Mouse (Mus musculus) telencephalon, adult 2 months (tissue): Measurements from ENCODE around the gene 2310039H08Rik.

Experiments
- DNase-seq: peaks from one replicate; pipeline ENCODE4 v3.0.0-alpha.2; 2011; ENCODE audit warnings: low read depth, low spot score

Gene 2310039H08Rik

DNA sequence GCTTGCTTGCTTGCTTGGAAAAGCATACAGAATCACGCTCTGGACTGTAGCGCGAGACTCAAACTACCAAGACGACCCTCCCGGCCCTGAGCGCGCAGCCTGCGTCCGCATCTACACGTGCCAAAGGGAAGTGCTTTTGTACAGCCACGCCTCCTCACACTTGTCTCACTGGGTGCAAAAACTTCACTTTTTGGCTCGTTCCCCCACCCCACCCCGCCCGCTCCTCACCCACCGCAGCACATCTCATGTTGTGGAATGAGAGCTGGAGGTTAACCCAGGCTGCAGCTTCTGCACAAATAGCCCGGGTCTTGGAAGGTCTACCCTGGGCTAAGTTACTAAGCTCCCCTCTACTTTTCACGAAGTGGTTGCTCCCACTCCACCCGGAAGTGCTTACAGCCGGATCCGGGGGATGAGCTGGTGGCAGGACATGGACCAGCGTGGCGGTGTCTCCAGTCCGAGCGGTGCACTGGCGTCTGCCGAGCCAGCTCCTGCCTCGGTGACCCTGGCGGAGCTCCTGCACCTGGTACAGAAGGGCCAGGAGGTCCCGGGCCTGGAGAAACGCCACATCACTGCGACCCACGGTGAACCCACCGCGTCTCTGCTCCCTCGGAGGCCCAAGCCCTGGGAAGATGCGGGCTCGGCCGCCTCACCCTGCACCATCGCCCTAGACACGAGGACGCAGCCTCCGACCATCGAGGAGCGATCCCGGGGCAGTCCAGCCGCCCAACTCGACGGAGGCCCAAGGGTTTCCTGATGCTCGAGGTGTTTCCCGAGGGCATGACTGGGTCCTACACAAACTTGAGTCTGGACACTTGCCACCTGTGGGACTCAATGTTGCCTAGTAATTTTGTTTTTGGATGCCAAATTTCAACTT is at the start of gene 2310039H08Rik:
Gene 2310039H08Rik (plus strand): TSS at position 232 of the 874 bp plus-strand sequence.
- DNase-seq, result peak; percentile 92

DNA sequence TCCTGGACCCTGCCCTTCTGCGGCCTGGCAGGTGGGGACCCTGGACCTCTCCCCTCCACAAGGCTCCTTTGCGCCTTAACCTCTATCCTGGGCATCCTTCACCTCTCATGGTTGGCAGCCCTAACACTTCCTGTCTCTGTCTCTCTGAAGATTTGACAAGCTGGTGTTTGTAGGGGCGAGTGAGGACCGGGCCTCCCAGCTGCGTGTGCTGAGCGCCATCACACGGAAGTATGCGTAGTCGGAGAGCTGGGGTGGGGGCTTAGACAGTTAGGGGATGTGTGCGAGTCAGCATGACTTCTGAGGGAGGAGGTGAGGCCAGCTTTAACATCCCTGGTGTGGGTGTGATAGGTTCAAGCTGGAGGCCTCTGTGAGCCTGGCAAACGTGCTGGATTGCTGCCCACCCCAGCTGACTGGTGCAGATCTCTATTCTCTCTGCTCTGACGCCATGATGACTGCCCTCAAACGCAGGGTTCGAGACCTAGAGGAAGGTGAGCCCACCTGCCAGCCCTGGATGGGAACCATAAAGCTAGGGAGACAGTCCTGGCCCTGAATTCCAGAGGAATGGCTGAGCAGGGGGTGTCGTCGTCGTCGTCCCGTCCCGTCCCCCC is 47.9 kb upstream of the 2310039H08Rik start:
- DNase-seq, result no peak

DNA sequence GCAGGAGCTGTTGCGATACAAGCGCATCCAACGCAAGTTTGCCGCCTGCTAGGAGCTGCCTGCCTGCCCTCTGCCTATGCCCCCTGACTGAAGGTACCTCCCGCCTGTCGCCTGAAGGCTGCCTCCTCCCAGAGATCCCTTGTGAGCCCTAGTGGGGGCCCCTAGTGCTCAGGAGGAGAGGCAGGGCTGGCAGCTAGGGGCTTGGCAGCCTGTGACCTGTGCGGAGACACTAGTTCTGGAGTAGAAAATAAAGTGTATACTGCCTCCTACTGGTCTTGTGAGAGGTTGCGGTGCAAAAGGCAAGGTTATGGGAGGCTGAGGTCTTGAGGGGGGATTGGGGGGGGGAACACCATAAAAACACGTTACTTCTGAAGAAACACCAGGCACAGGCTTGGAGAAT is 47.2 kb upstream of the 2310039H08Rik start:
- DNase-seq, result no peak

DNA sequence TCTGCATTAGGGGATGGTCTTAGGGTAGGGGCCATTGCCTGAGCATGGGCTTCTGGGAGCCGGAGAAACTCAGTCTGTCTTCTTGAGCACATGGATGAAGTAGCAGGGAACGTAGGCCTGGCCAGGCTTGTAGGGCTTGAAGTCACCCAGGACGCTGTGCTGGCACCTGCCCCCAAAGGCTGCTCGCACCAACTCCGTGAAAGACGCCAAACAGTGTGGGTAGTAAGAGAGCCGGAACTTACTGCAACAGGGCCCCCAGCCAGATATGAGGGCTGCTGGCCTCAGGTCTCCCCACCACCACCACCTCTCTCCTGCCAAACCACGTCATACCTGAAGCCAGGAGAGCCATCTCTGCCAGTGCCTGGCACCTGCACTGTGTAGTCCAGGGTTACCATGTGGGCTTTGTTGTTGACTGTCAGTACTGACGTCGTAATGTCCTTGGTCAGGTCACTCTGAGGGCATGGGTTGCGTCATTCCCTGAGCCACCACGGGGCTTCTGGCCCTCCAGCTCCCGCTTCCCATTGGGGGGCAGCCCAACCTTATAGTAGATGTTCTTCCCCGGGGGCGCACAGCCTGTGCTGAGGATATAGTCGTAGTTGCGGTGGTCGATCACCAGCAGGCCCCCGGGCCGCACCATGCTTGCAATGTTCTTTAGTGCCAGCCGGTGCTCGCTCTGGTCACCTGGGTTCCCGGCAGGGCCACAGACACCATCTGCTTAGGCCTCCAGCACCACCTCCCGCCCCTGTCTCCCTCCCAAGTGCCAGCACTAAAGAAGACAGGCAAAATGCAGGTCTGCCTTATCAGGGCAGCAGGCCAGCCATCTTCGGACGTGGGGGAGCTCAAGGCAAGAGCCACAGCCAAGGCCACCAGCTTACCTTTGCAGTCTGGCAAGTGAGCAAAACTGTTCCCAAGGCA is 46.4 kb upstream of the 2310039H08Rik start:
- DNase-seq, result no peak

DNA sequence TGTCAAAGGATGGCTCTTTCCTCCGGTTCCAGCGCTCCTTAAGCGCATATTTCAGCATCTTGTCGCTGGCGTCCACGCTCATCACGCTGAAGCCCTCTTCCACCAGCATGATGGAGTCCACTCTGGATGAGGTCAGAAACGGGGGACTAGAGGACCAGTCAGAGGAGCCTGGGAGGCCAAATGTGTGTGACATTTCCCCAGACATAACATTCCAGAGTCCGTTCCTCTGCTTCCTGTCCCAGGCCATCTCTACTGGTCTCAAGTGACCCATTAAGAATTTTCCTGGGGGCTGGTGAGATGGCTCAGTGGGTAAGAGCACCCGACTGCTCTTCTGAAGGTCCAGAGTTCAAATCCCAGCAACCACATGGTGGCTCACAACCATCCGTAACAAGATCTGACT is 45.2 kb upstream of the 2310039H08Rik start:
- DNase-seq, result no peak

DNA sequence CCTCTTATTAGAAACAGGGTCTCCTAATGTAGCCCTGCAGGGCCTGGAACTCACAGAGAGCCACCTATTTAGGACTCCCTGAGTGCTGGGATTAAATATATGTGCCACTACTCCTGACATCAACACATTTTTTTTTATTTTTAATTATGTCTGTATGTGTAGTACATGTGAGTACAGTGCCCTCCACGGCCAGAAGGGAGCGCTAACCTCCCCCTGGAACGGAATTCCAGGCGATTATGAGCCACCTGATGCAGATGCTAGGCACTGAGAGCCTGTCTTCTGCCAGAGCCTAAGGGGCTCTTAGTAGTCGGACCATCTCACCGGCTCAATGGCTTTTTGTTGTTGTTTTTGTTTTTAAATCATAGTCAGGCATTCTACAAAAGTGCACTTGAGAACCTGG is 44.4 kb upstream of the 2310039H08Rik start:
- no peak for DNase-seq

DNA sequence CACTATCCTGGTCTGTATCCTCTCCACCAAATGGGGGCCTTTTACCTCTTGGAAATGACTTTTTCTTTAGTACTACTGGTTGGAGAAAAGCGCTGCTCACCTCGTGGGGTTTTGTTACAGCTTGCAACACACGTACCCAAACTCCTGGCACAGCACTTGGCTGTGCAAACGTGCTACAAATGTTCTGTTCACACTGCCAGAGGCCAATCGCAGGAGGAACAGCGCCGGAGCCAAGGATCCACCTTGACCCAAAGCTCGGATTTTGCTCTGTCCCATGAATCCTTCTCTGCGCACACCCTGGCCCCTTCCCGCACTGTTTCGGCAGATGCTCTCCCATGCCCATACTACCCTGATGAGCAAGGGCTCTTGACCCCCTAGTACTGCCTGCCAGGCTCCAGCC is 43.9 kb upstream of the 2310039H08Rik start:
- no peak for DNase-seq

DNA sequence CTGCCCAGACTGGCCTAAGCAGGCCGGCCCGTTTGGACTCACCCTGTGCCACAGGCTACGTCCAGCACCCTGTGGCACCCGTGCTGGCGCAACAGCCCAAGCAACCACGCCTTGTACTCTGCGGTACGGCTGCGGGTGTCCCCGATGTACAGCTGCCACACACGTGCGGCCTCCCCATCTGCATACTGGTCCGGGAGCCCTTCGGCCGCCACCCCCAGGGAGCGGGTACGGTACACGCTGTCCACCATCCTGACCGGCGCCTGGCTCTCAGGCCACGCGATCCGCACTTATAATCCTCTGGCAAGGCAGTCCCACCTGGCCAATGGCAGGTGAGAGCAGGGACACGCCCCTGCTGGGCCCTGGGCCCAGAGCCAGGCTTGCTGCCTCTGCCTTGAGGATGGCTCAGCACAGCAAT is 43.5 kb upstream of the 2310039H08Rik start, which contains the start of gene Gnmt:
Gene Gnmt (minus strand): TSS at position 265 of the 415 bp plus-strand sequence.
- DNase-seq, result no peak

DNA sequence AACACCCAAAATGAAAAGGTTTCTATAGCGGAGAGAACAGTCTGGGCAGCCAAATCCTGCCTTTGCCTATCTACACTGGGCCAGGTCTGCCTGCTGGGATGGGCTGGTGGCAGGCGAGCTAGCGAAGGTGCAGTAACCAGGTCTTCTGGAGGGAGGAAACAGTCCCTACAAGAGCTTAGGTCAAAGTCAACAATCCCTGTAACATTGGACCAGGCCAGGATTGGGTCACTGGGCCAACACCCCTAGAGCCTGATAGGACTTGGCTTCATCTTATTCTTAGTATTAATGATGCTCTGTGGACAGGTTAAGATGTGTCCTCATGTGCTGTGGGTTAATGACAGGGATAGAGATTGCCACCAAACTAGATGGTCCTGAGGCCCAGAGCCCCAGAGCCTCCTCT is 38.4 kb upstream of the 2310039H08Rik start:
- no peak for DNase-seq

DNA sequence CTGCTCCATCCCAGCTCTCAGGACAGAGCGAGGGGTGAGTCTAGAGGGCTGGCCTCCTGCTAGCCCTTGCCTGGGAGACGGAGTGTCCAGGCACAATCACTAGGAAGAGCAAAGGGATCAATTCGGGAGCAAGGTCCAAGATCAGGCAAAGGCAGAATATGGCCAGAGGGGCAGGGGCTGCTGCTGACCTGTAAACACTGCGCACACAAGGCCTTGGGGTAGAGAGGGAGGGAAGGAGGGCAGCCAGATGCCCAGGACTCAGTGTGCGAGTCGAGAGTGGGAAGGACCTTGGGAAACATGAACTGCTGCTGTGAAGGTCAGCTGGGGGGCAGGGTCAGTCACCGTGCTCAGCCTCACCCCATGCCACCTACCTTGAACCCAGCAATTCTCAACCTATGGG is 37.1 kb upstream of the 2310039H08Rik start:
- no peak for DNase-seq

DNA sequence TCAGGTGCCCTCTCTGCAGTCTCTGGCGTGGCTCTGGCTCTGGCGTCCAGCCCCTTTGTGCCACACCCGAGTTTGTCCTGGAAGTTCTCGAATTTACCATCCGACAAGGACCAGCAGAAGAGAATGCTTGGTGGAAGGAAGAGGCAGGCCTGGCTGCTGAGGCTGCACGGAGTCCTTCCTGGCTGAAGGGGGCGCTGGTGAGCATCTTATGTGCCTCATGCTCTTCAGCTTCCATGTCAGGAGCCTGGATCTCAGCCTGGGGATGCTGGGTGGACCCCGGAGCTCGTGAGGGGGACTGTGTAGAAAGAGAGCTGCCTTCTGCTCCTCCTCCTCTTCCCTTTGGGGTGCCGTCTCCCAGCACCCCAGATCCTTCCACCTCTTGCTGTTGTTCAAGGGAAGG is 36.3 kb upstream of the 2310039H08Rik start:
- no peak for DNase-seq

DNA sequence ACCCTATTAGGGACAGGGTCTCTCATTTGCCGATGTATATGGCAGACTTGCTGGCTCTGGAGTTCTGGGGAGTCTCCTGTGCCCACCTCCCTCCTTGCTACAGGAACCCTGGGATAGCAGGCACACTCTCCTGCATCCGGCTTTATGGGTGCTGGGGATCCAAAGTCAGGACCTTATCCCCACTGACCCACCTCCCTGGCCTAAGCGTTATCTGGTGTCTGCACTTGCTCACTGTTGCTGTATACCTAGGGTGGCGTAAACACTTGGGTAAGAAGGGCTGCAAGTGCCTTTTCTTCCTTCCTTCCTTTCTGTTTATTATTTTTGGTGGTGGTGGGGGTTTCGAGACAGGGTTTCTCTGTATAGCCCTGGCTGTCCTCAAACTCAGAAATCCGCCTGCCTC is 31.1 kb upstream of the 2310039H08Rik start:
- DNase-seq, result no peak

DNA sequence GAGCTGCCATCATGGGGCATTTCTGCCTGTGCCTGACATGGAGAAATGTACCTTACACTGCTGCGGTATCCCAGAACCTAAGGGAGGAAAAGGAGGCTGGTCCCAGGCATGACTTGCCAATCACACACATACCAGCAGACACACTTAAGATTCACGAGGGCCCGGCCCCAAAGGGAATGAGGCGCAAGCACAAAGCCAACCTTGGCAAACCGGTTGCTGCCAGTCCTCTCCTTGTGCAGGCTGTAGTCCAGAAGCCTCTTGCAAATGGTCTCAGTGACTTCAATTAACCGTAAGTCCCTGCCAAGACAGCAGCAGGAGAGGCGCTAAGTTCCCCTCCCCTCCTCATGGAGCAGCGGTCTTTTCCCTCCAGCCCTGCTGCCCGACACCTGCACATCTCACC is 29.4 kb upstream of the 2310039H08Rik start:
- no peak for DNase-seq

DNA sequence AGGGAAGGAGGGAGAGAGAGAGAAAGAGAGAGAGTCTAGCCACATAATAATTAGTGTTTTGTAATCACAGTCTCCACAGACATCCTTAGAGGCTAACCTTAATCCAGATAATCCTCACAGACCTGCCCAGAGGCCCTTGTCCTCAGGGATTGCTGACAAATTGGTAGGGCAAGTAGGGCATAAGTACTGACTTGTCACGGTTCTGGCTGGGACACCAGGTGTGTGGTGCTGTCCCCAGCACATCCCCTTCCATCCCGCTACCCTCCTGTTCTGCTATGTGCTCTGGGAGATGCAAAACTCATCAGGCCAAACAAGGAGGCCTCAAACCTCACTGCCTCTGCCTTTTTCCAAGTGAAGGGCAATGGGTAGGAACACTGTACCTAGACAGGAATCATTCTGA is 26.9 kb upstream of the 2310039H08Rik start:
- no peak for DNase-seq

DNA sequence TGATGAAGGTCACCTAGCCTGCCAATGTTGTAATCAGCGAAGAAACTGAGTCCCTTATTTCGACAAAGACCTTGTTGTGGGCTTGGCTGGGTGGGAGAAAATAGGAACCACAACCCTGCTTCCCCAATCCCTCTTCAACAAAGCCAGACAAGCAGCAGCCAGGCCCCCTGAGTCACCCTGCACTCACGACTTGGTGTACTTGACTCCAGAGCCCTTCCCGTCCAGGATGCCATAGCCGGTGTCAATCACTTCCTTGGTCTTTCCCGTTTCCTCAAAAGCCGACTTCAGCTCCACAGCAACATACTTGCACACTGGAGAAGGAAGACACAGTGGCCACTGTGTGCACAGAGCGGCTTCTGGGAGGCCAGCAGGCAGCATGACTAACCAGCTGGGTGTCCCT is 25.2 kb upstream of the 2310039H08Rik start:
- no peak for DNase-seq

DNA sequence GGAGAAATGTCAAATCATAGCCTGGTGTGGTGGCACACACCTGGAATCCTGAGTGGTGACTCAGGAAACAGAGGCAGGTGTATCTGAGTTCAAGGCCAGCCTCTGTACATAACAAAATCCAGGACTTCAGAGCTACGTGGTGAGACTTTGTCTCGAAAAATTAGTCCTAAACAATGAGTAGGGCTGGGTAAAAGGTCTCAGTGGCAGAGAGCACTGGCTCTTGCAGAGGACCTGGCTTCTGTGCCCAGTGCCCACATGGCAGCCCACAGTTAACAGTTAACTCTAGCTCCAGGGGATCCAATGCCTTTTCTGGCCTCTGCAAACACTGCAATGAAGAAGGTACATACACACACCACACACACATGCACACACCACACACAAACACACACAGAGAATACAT is 24.6 kb upstream of the 2310039H08Rik start:
- no peak for DNase-seq

DNA sequence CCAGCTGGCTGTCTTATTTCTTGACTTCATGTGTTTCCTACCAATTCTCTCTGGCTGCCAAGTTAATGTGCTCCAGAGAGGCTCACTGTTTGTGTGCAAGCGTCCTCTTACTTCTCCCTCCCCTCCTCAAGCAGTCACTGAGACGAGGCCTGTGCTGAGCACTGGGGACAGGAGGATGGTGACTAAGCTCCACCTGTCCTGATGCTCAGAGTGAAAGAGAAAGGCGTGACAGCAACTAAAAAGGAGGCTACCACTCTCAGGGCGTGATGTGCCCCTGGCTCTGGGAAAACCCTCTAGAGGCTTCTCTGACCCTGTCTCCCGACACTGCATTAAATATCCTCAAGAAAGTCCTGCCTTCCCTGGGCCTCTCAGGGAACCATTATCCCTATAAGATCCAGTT is 23.2 kb upstream of the 2310039H08Rik start:
- no peak for DNase-seq

DNA sequence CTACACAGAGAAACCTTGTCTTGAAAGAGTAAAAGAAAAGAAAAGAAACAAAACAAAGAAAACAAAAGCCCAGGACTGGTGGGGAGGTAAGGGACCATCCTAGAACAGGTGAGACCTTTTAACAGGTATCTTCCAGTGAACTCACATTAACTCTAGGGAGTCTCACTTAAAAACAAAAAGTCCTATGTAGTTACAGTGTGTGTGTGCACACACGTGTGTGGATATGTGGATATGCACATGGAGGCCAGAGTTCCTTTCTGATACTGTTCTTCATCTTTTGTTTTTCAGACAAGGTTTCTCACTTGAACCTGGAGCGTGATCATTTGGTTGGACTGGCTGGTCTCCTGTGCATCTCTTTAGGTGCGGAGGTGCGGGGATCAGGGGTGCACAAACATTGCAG is 21.9 kb upstream of the 2310039H08Rik start:
- no peak for DNase-seq

DNA sequence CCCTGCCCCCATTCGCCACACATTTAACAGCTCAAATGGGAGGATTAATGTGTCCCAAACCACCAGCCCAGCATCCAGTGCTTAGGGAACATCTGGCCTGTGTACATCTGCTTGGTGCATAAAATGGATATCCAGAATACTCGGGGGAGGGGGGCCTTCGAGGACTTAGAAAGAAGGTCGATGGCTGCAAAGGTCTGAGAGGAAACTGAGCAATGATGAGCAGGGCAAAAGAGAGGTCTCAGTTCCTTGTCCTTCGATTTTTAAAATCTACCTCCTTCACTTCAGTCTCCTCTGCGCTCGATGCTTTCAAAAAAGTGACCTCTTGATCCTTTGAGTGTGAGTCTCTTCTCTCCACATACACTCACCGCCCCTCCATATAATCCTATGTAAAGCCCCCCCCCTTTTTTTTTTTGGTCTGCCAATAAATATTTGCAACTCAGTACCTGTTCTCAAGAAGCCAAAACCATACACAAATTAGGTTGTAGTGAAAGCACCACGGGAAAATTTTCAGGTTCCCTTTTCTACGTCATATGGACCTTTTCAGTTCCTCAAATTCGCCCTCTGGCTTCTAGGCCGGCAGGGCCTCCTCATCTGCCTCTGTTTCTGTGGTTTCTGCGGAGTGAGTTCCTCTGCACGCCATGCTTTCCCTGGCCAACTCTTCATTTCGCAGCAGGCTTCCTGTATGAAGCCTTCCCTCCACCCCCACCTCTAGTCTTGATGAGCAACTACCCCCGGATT is 21.2 kb upstream of the 2310039H08Rik start:
- peak; percentile 50 for DNase-seq

DNA sequence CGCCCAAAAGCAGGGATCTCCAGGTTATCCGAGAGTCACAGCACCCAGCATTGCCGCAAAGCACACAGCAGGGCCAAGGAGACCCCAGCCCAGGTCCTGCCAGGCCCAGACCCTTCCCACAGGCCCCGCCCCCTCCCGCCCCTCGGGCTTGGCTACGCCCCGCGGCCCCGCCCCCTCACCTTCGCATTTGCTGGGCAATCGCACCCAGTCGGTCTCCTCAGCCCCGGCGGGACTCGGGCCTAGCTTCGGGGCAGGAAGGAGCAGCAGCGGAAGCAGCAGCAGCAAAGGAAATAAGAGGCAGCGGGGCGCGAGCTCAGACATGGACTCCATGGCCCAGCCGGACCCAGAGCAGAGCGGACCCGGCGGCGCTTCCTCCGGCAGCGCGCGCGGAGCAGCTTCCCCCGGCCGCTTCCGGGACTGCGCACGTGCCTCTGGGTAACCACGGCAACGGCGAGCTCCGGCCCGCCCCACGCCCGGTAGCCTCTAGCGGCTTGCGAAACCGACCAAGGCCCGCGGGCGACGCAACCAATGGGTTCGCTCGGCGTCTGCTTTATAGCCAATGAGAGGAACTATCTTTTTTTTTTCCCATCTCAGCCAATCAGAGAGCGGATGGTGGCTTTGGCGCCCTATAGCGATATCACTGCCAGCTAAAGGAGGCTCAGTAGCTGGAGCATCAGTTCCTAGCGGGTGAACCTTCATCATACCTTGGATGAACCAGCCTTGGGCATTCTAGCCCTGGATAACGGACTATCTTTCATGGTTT is 20.5 kb upstream of the 2310039H08Rik start, which contains the start of gene Cnpy3:
Gene Cnpy3 (minus strand): TSS at position 421 of the 763 bp plus-strand sequence.
- peak; percentile 99 for DNase-seq
